Mouse (Mus musculus) spleen, adult 2 months (tissue): Measurements from ENCODE around the gene Ptprt. TPM values are rescaled to one million over a fixed set of nuclear protein-coding genes. Genes with fewer than 3 reads are reported as not detected.

Experiments
- DNase-seq, 2 experiments: peaks; one replicate each; pipeline versions ENCODE4 v3.0.0 to v3.0.0-alpha.2; 2012 to 2021; ENCODE audit warnings: low spot score in 2 of 2, low read depth in 1 of 2
- H3K27ac ChIP-seq: fragments of 200-500 bp; 2 replicates; pipeline ENCODE4 v1.5.1; 2012; ENCODE audit warnings: low read length, inconsistent platforms; ENCODE audit not compliant: insufficient read depth
- H3K27me3 ChIP-seq: fragments of 200-500 bp; 2 replicates; pipeline ENCODE4 v1.6.1; 2012; ENCODE audit warnings: mild to moderate bottlenecking, moderate library complexity, low read length, inconsistent platforms; ENCODE audit not compliant: control insufficient read depth, insufficient read depth
- H3K36me3 ChIP-seq: fragments of 200-500 bp; 2 replicates; pipeline ENCODE4 v1.6.1; 2012; ENCODE audit warnings: mild to moderate bottlenecking, low read length, inconsistent platforms; ENCODE audit not compliant: control insufficient read depth, insufficient read depth
- H3K4me1 ChIP-seq: fragments of 200-500 bp; 2 replicates; pipeline ENCODE4 v1.6.1; 2011; ENCODE audit warnings: inconsistent platforms; ENCODE audit not compliant: control insufficient read depth, insufficient read depth, insufficient read length
- H3K4me3 ChIP-seq: fragments of 200-500 bp; 2 replicates; pipeline ENCODE4 v1.5.1; 2011; ENCODE audit warnings: mild to moderate bottlenecking, inconsistent platforms; ENCODE audit not compliant: insufficient read depth, insufficient read length; ENCODE audit errors: extremely low read depth
- CTCF ChIP-seq: fragments of 200-500 bp; IDR thresholded peaks from 2 replicates; pipeline ENCODE4 v1.5.1; 2011; ENCODE audit warnings: mild to moderate bottlenecking, inconsistent platforms; ENCODE audit not compliant: insufficient read depth, insufficient read length, insufficient replicate concordance; ENCODE audit errors: extremely low read depth
- POLR2A ChIP-seq: fragments of 200-500 bp; IDR thresholded peaks from 2 replicates; pipeline ENCODE4 v1.6.1; 2011; ENCODE audit warnings: low read depth, low read length, inconsistent platforms
- WGBS: fragments of 180-500 bp; shearing (Covaris S2); methylation state at CpG from one replicate; pipeline ENCODE4 v1.1.7; 2018; 5-methylcytosine and 5-hydroxymethylcytosine counted together
- polyA plus RNA-seq: library from polyadenylated mRNA; depleted of rRNA; stranded (reverse); fragments of >200 nt; gene quantifications from 2 replicates; pipeline ENCODE4 v1.2.3, GENCODE M21; 2012

The Ptprt gene
- polyA plus RNA-seq, 1 experiment, result 0.25 TPM

DNA sequence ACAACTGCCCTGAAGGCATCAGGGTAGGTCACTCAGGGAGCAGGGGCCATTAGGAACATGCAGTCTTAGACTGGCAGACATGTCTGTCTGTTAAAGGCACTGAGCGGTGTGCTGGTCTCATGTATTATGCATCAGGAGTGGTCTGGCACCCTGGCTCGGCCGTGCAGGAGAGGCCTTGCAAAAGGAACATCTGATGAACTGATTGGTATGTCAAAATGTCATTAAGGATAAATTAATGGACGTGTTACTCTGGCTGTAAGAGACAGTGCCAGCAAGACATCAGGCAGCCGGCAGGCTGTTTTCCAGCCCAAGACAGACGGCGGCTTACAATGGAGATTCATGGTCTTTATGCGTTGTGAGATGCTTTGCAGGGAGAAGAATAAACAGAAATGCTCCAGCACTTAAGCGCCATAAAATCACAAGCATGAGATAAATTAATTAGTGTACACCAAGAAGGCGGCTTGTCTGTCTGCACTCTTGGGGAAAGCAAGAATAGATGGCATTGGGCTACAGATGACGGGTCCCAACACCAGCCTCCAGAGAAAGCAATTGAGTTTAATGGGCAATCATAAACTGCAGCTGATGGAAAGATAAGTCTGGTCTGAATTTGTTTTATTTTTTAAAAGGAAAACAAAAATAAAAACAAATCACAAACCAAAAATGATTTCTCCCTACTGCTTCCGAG, 992.5 kb downstream of the Ptprt start:
- no peak overlapping the region for H3K4me3 ChIP-seq
- TF ChIP-seq CTCF, result no peak
- WGBS, result 90% methylated on average over 12 of the region's 12 CpGs
- DNase-seq, result no peak
- no peaks in the 10 kb centered on the region for H3K4me1 ChIP-seq
- no peak overlapping the region for H3K27ac ChIP-seq
- no peaks in the 10 kb centered on the region for H3K36me3 ChIP-seq
- no peaks in the 10 kb centered on the region for H3K27me3 ChIP-seq

DNA sequence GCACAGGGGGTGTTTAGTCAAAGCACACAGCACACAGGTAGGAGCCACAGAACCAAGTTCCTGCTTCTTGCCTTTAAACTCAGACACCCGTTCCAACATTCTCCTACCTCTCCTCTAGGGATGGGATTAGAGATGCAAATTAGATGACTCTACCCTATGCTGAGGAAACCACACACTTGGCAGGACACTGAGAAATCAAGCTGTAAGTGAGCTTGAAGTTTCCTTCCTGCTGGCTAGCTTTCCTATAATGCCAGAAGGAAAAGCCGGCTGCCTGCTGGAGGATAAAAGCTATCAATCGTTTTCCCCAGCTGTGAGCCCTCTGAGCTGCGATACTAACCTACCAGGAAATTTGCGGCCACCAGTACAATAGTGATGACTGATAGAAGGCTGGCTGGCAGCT, 999.0 kb downstream of the Ptprt start:
- Histone ChIP-seq H3K36me3 (no peaks in the 10 kb centered on the region), H3K27ac (no peak overlapping the region), H3K4me3 (no peak overlapping the region), H3K27me3 (no peaks in the 10 kb centered on the region), H3K4me1 (no peaks in the 10 kb centered on the region)
- DNase-seq, result no peak
- 25% methylated on average over 5 of the region's 5 CpGs for WGBS
- TF ChIP-seq POLR2A, result no peak
- no peak for TF ChIP-seq CTCF

- Histone ChIP-seq H3K4me1 (no peaks in the 10 kb centered on the region), H3K27me3 (no peaks in the 10 kb centered on the region), H3K27ac (no peak overlapping the region), H3K36me3 (no peaks in the 10 kb centered on the region), H3K4me3 (no peak overlapping the region)
- DNase-seq, result no peak
- 31% methylated on average over 4 of the region's 4 CpGs for WGBS
- TF ChIP-seq CTCF, result no peak
- no peak for TF ChIP-seq POLR2A
These were observed 1000.1 kb downstream of the Ptprt start for GRCm38 (mm10) chr2:161660827-161661226.

GRCm38 (mm10) chr2:161657046-161657445, 1003.9 kb downstream of the Ptprt start:
- H3K27me3 ChIP-seq, result no peaks in the 10 kb centered on the region
- 92% methylated on average over 4 of the region's 4 CpGs for WGBS
- H3K4me1 ChIP-seq, result no peaks in the 10 kb centered on the region
- no peaks in the 10 kb centered on the region for H3K36me3 ChIP-seq
- H3K27ac ChIP-seq, result no peak overlapping the region
- no peak for DNase-seq
- no peak overlapping the region for H3K4me3 ChIP-seq
- TF ChIP-seq CTCF (no peak), POLR2A (no peak)

DNA sequence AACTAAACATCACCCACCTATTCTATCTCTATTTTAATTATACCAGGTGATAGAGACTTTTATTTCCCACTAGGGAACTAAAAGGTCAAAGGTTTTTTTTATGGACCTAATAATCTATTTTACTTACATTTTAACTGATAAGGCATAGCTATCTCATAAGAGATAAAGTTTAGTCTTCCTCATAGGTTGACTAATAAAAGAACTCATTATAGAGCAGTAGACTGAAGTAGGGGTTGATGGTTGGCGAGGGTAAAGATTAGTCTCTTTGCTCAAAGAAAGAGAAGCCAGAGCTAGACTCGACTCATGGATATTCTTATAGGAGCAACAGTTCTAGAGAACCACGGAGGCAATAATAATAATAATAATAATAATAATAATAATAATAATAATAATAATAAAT, 1004.3 kb downstream of the Ptprt start:
- DNase-seq, result no peak
- WGBS, result 87% methylated on average over 3 of the region's 3 CpGs
- no peaks in the 10 kb centered on the region for H3K4me1 ChIP-seq
- TF ChIP-seq CTCF, result no peak
- no peak for TF ChIP-seq POLR2A
- H3K27ac ChIP-seq, result no peak overlapping the region
- no peak overlapping the region for H3K4me3 ChIP-seq
- no peaks in the 10 kb centered on the region for H3K36me3 ChIP-seq
- no peaks in the 10 kb centered on the region for H3K27me3 ChIP-seq

DNA sequence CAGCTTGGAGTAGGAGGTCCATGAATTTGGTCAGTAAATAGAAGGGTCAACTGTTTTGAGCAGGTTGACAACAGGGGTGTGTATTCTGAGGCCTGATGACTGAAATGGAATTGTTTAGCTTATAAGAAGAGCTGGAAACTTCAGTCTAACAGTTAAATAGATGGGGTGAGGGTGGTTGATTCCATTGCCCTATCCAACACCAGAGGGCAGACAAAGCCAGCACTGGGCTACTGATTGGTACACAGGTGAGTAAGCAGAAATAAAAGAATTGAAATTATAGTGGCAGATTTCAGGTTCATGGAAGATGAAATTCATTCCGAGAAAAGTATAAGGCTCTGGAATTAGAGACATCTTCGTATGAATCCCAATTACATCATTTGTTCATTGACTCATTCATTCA, 1020.1 kb downstream of the Ptprt start:
- no peak overlapping the region for H3K27ac ChIP-seq
- no peaks in the 10 kb centered on the region for H3K36me3 ChIP-seq
- H3K4me1 ChIP-seq, result no peaks in the 10 kb centered on the region
- WGBS, result 85% methylated on average over 2 of the region's 2 CpGs
- H3K4me3 ChIP-seq, result no peak overlapping the region
- H3K27me3 ChIP-seq, result no peaks in the 10 kb centered on the region
- TF ChIP-seq CTCF, result no peak
- no peak for TF ChIP-seq POLR2A
- no peak for DNase-seq

DNA sequence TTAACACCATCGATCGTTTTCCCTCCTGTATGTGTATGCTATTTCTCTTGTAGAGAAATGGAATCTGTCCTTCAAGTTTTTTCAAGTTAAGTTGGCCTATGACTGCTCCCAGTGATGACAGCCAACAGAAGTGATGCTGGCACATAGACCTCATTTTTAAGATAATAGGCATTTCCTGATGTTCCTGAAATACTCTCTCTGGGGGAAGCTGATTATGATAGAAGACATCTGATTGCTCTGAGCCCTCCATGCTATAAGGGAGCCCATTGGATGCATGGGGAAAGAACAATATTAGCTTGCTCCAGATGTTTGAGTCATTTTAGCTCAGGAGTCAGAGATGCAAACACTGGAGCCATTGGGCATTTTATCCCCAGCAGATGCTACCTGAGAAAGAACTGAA, 1026.9 kb downstream of the Ptprt start:
- no peaks in the 10 kb centered on the region for H3K4me1 ChIP-seq
- no peaks in the 10 kb centered on the region for H3K27me3 ChIP-seq
- TF ChIP-seq CTCF (no peak), POLR2A (no peak)
- H3K36me3 ChIP-seq, result no peaks in the 10 kb centered on the region
- H3K4me3 ChIP-seq, result no peak overlapping the region
- DNase-seq, result no peak
- WGBS, result 89% methylated on average over 2 of the region's 2 CpGs
- H3K27ac ChIP-seq, result no peak overlapping the region
